Mouse (Mus musculus) heart, adult 2 months (tissue): Measurements from ENCODE around the gene Abhd8. TPM values are rescaled to one million over a fixed set of nuclear protein-coding genes. Genes with fewer than 3 reads are reported as not detected.

Experiments used
- DNase-seq, 2 experiments: peaks; one replicate each; pipeline ENCODE4 v3.0.0; 2021
- H3K27ac ChIP-seq: fragments of 200-600 bp; 2 replicates; pipeline ENCODE4 v1.8.1; 2022
- H3K27me3 ChIP-seq: fragments of 200-500 bp; 2 replicates; pipeline ENCODE4 v1.6.1; 2012; ENCODE audit warnings: mild to moderate bottlenecking, low read length, inconsistent platforms, mixed read lengths; ENCODE audit not compliant: control insufficient read depth, insufficient read depth
- H3K36me3 ChIP-seq: fragments of 200-500 bp; 2 replicates; pipeline ENCODE4 v1.6.1; 2012; ENCODE audit warnings: low read length, inconsistent platforms; ENCODE audit not compliant: control insufficient read depth, insufficient read depth
- H3K4me1 ChIP-seq: fragments of 200-500 bp; 2 replicates; pipeline ENCODE4 v1.6.1; 2011; ENCODE audit warnings: low read length; ENCODE audit not compliant: control insufficient read depth, insufficient read depth
- H3K4me3 ChIP-seq: fragments of 200-600 bp; 2 replicates; pipeline ENCODE4 v1.8.1; 2022
- H3K79me2 ChIP-seq: fragments of 200-500 bp; replicated peaks from 2 replicates; pipeline ENCODE4 v1.6.1; 2012; ENCODE audit warnings: mild to moderate bottlenecking, inconsistent platforms, low read length, moderate library complexity, mixed read lengths; ENCODE audit not compliant: control insufficient read depth, insufficient read depth
- H3K9ac ChIP-seq: fragments of 200-500 bp; 2 replicates; pipeline ENCODE4 v1.6.1; 2012; ENCODE audit warnings: low read depth, mild to moderate bottlenecking, control low read depth, inconsistent platforms, low read length, mixed read lengths
- CTCF ChIP-seq: fragments of 200-600 bp; IDR thresholded peaks from 2 replicates; pipeline ENCODE4 v1.8.1; 2022; ENCODE audit warnings: antibody characterized with exemption, mild to moderate bottlenecking, moderate library complexity
- EP300 ChIP-seq: fragments of 200-500 bp; IDR thresholded peaks from 2 replicates; pipeline ENCODE4 v1.6.1; 2011; ENCODE audit warnings: low read depth, low read length, control low read depth; ENCODE audit not compliant: insufficient read depth
- POLR2A ChIP-seq: fragments of 200-500 bp; IDR thresholded peaks from 2 replicates; pipeline ENCODE4 v1.6.1; 2011; ENCODE audit warnings: mild to moderate bottlenecking, low read depth, low read length, control low read depth; ENCODE audit not compliant: insufficient read depth
- WGBS: fragments of 180-500 bp; shearing (Covaris S2); methylation state at CpG from one replicate; pipeline ENCODE4 v1.1.7; 2018; 5-methylcytosine and 5-hydroxymethylcytosine counted together
- intact Hi-C: fragments of 180-260 bp; cut with DNase I; formaldehyde crosslinking; loops from one replicate; pipeline ENCODE4 v1.15.1; 2025
- polyA plus RNA-seq: library from polyadenylated mRNA; depleted of rRNA; stranded (reverse); fragments of >200 nt; gene quantifications from 2 replicates; pipeline ENCODE4 v1.2.3, GENCODE M21; 2012
- total RNA-seq, 2 experiments: library from RNA; stranded (reverse); gene quantifications; 2 replicates each; pipeline ENCODE4 v1.2.3; 2021

The Abhd8 gene
- total and polyA plus RNA-seq, 3 experiments: 25.8 to 30.4 (median 26.5) TPM

- Histone ChIP-seq H3K4me1 (peaks cover 9% of the 10 kb centered on the region), H3K79me2 (peaks cover 3% of the 10 kb centered on the region; the same call in 1 of the 2 replicates), H3K36me3 (no peaks in the 10 kb centered on the region), H3K9ac (no peak overlapping the region), H3K27ac (no peak overlapping the region), H3K4me3 (no peak overlapping the region), H3K27me3 (no peaks in the 10 kb centered on the region)
- intact Hi-C loops: no loop called here
- DNase-seq: no peak
- 95% methylated on average over 17 of the region's 17 CpGs for WGBS
- TF ChIP-seq EP300 (no peak), POLR2A (no peak), CTCF (no peak)
Measured at GRCm38 (mm10) chr8:71471861-71472260, 8.4 kb upstream of the Abhd8 start.

- intact Hi-C loops: no loop called here
- H3K4me3 ChIP-seq: no peak overlapping the region
- 70% methylated on average over 5 of the region's 5 CpGs for WGBS
- H3K27ac ChIP-seq: no peak overlapping the region
- peaks cover 9% of the 10 kb centered on the region for H3K4me1 ChIP-seq
- no peaks in the 10 kb centered on the region for H3K27me3 ChIP-seq
- peaks cover 3% of the 10 kb centered on the region; the same call in 1 of the 2 replicates for H3K79me2 ChIP-seq
- H3K36me3 ChIP-seq: no peaks in the 10 kb centered on the region
- TF ChIP-seq POLR2A (no peak), CTCF (no peak), EP300 (no peak)
- no peak for DNase-seq
- H3K9ac ChIP-seq: no peak overlapping the region
Measured at GRCm38 (mm10) chr8:71470913-71471255, 7.4 kb upstream of the Abhd8 start.

GRCm38 (mm10) chr8:71470146-71470912 is 6.9 kb upstream of the Abhd8 start:
- WGBS: 85% methylated on average over 3 of the region's 3 CpGs
- peak overlapping the region; percentile 89; the same call in 1 of the 2 replicates for H3K9ac ChIP-seq
- no peak for TF ChIP-seq POLR2A
- no peak for TF ChIP-seq CTCF
- no peak for TF ChIP-seq EP300
- H3K79me2 ChIP-seq: peaks cover 3% of the 10 kb centered on the region; the same call in 1 of the 2 replicates
- no peaks in the 10 kb centered on the region for H3K27me3 ChIP-seq
- intact Hi-C loops: no loop called here
- H3K4me3 ChIP-seq: peak overlapping the region; percentile 79; the same call in 1 of the 2 replicates
- DNase-seq: no peak
- H3K36me3 ChIP-seq: no peaks in the 10 kb centered on the region
- H3K4me1 ChIP-seq: peaks cover 7% of the 10 kb centered on the region
- H3K27ac ChIP-seq: no peak overlapping the region

GRCm38 (mm10) chr8:71469411-71469810 is 6.0 kb upstream of the Abhd8 start:
- TF ChIP-seq EP300 (no peak), POLR2A (no peak), CTCF (no peak)
- Histone ChIP-seq H3K4me3 (peak overlapping the region; percentile 79), H3K79me2 (peaks cover 3% of the 10 kb centered on the region; the same call in 1 of the 2 replicates), H3K27ac (peak overlapping the region; percentile 87), H3K36me3 (no peaks in the 10 kb centered on the region), H3K27me3 (no peaks in the 10 kb centered on the region), H3K9ac (peak overlapping the region; percentile 89), H3K4me1 (peaks cover 7% of the 10 kb centered on the region)
- peak in 1 of 2 experiments; percentile 61 for DNase-seq
- WGBS: under 1% methylated on average over 24 of the region's 24 CpGs
- intact Hi-C loops: no loop called here

GRCm38 (mm10) chr8:71468916-71469315 is 5.5 kb upstream of the Abhd8 start, which contains the start of gene Dda1:
TSS of gene Dda1 (plus strand) at chr8:71469199.
- intact Hi-C loops: no loop called here
- under 1% methylated on average over 43 of the region's 52 CpGs for WGBS

GRCm38 (mm10) chr8:71468001-71468400 is 4.5 kb upstream of the Abhd8 start:
- 86% methylated on average over 1 of the region's 1 CpGs for WGBS
- DNase-seq: no peak
- no peak overlapping the region for H3K9ac ChIP-seq
- no peak overlapping the region for H3K4me3 ChIP-seq
- TF ChIP-seq POLR2A: no peak
- intact Hi-C loops: no loop called here
- peaks cover 11% of the 10 kb centered on the region for H3K4me1 ChIP-seq
- no peaks in the 10 kb centered on the region for H3K36me3 ChIP-seq
- H3K79me2 ChIP-seq: peaks cover 3% of the 10 kb centered on the region; the same call in 1 of the 2 replicates
- H3K27me3 ChIP-seq: no peaks in the 10 kb centered on the region
- no peak overlapping the region for H3K27ac ChIP-seq

More at GRCm38 (mm10) chr8:71468916-71469315, 5.5 kb upstream of the Abhd8 start, which contains the start of gene Dda1:
- Histone ChIP-seq H3K27ac (peak within 1 kb of the TSS; percentile 87), H3K4me3 (peak within 1 kb of the TSS; percentile 79), H3K27me3 (no peaks in the 10 kb centered on the region), H3K79me2 (peaks cover 3% of the 10 kb centered on the region; the same call in 1 of the 2 replicates), H3K36me3 (no peaks in the 10 kb centered on the region), H3K4me1 (peaks cover 8% of the 10 kb centered on the region), H3K9ac (peak within 1 kb of the TSS; percentile 89)
- no peak for TF ChIP-seq EP300
- TF ChIP-seq POLR2A: peak; percentile 54; the same call in 1 of the 2 replicates
- DNase-seq: peak; percentile 94 to 99
